Mouse (Mus musculus) intestine, postnatal 0 days (tissue): ENCODE results near the gene Slc22a21. TPM values are rescaled to one million over a fixed set of nuclear protein-coding genes. Genes with fewer than 3 reads are reported as not detected.

Experiments
- ATAC-seq: fragments of 200-750 bp; cut with Nextera tagmentation; 2 replicates; pipeline ENCODE4 v1.8.0; 2017; ENCODE audit warnings: mild to moderate bottlenecking, moderate TSS enrichment, moderate library complexity
- H3K27ac ChIP-seq: fragments of 300-500 bp; sonication (generic); 2 replicates; pipeline ENCODE4 v1.5.1; 2014; ENCODE audit warnings: mild to moderate bottlenecking, low read depth, low read length, moderate library complexity
- H3K27me3 ChIP-seq: fragments of 300-500 bp; sonication (generic); replicated peaks from 2 replicates; pipeline ENCODE4 v1.6.1; 2014; ENCODE audit warnings: low read length, mixed read lengths; ENCODE audit not compliant: control insufficient read depth, insufficient read depth
- H3K36me3 ChIP-seq: fragments of 300-500 bp; sonication (generic); 2 replicates; pipeline ENCODE4 v1.6.1; 2014; ENCODE audit warnings: mild to moderate bottlenecking, moderate library complexity; ENCODE audit not compliant: control insufficient read depth, insufficient read depth
- H3K4me1 ChIP-seq: fragments of 300-500 bp; sonication (generic); replicated peaks from 2 replicates; pipeline ENCODE4 v1.6.1; 2014; ENCODE audit warnings: antibody characterized with exemption, low read length, mixed read lengths; ENCODE audit not compliant: control insufficient read depth, insufficient read depth
- H3K4me2 ChIP-seq: fragments of 300-500 bp; sonication (generic); replicated peaks from 2 replicates; pipeline ENCODE4 v1.6.1; 2014; ENCODE audit warnings: low read depth, mild to moderate bottlenecking, moderate library complexity
- H3K4me3 ChIP-seq: fragments of 300-500 bp; sonication (generic); 2 replicates; pipeline ENCODE4 v1.5.1; 2014; ENCODE audit warnings: low read depth, low read length
- H3K9ac ChIP-seq: fragments of 300-500 bp; sonication (generic); 2 replicates; pipeline ENCODE4 v1.6.1; 2014; ENCODE audit warnings: mild to moderate bottlenecking, low read depth, low read length
- H3K9me3 ChIP-seq: fragments of 300-500 bp; sonication (generic); 2 replicates; pipeline ENCODE4 v1.6.1; 2016; ENCODE audit warnings: mixed run types; ENCODE audit not compliant: control insufficient read depth
- CTCF ChIP-seq: sonication (generic); IDR thresholded peaks from 2 replicates; pipeline ENCODE4 v1.5.1; 2016; ENCODE audit warnings: low read depth, mild to moderate bottlenecking, control low read depth, antibody characterized with exemption, moderate library complexity
- WGBS: fragments of 180-500 bp; shearing (Covaris S2); extraction: QIAGEN DNeasy Blood & Tissue Kit; methylation state at CpG from one replicate; pipeline ENCODE4 v1.1.7; 2014; 5-methylcytosine and 5-hydroxymethylcytosine counted together
- polyA plus RNA-seq: library from polyadenylated mRNA; unstranded; fragments of >200 nt; fragmentation: Nextera tagmentation; extraction: Ambion mirVana; gene quantifications from 2 replicates; pipeline ENCODE4 v1.2.1, GENCODE M21; 2015

Slc22a21 gene
- polyA plus RNA-seq, 1 experiment from 2014 or later = 6.8 TPM

- Histone ChIP-seq H3K4me3 (no peak overlapping the region), H3K27me3 (no peaks in the 10 kb centered on the region), H3K9me3 (no peaks in the 10 kb centered on the region), H3K4me2 (no peak overlapping the region), H3K9ac (no peak overlapping the region), H3K4me1 (no peaks in the 10 kb centered on the region), H3K27ac (no peak overlapping the region), H3K36me3 (no peaks in the 10 kb centered on the region)
- ATAC-seq = no peak
- TF ChIP-seq CTCF = no peak
- 67% methylated on average over 5 of the region's 5 CpGs for WGBS
These were observed 41.4 kb upstream of the Slc22a21 start for GRCm38 (mm10) chr11:54021396-54022093.

GRCm38 (mm10) chr11:54018893-54019732 is 39.0 kb upstream of the Slc22a21 start:
- Histone ChIP-seq H3K4me1 (no peaks in the 10 kb centered on the region), H3K27me3 (no peaks in the 10 kb centered on the region), H3K4me3 (no peak overlapping the region), H3K9ac (no peak overlapping the region), H3K9me3 (no peaks in the 10 kb centered on the region), H3K27ac (no peak overlapping the region), H3K4me2 (no peak overlapping the region), H3K36me3 (no peaks in the 10 kb centered on the region)
- ATAC-seq = no peak
- 76% methylated on average over 3 of the region's 3 CpGs for WGBS
- TF ChIP-seq CTCF = no peak

- 74% methylated on average over 4 of the region's 4 CpGs for WGBS
- H3K4me1 ChIP-seq = no peaks in the 10 kb centered on the region
- no peak overlapping the region for H3K4me2 ChIP-seq
- ATAC-seq = no peak
- H3K4me3 ChIP-seq = no peak overlapping the region
- no peak overlapping the region for H3K27ac ChIP-seq
- no peak overlapping the region for H3K9ac ChIP-seq
- TF ChIP-seq CTCF = no peak
- H3K9me3 ChIP-seq = no peaks in the 10 kb centered on the region
- no peaks in the 10 kb centered on the region for H3K27me3 ChIP-seq
- H3K36me3 ChIP-seq = no peaks in the 10 kb centered on the region
These were observed 37.5 kb upstream of the Slc22a21 start for GRCm38 (mm10) chr11:54017596-54017995.

DNA sequence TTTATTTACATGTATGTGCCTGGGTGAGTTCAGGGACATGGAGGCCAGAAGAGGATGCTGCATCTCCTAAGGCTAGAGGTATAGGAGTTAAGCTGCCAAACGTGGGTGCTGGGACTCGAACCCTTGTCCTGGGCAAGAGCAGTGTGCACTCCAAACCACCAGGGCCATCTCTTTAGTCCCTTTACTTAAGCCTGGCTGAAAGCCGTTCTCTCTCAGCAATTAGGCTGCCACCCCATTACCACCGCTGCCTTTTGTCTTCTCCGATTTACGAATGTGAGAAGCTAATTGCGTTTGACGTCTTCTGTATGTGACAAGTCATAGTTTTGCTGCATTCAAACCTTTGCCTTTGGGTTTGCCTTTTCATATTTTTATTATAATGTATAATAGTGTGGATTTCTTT is 35.9 kb upstream of the Slc22a21 start:
- 72% methylated on average over 8 of the region's 8 CpGs for WGBS

GRCm38 (mm10) chr11:54012961-54013360 is 32.8 kb upstream of the Slc22a21 start:
- TF ChIP-seq CTCF = no peak
- 85% methylated on average over 5 of the region's 5 CpGs for WGBS
- Histone ChIP-seq H3K4me3 (no peak overlapping the region), H3K4me1 (no peaks in the 10 kb centered on the region), H3K9ac (no peak overlapping the region), H3K4me2 (no peak overlapping the region), H3K9me3 (no peaks in the 10 kb centered on the region), H3K36me3 (no peaks in the 10 kb centered on the region), H3K27me3 (no peaks in the 10 kb centered on the region), H3K27ac (no peak overlapping the region)
- ATAC-seq = no peak

More for the DNA sequence above, 35.9 kb upstream of the Slc22a21 start:
- Histone ChIP-seq H3K27ac (no peak overlapping the region), H3K4me1 (no peaks in the 10 kb centered on the region), H3K27me3 (no peaks in the 10 kb centered on the region), H3K9ac (no peak overlapping the region), H3K9me3 (no peaks in the 10 kb centered on the region), H3K4me2 (no peak overlapping the region), H3K4me3 (no peak overlapping the region), H3K36me3 (no peaks in the 10 kb centered on the region)
- TF ChIP-seq CTCF = no peak
- no peak for ATAC-seq

- H3K4me2 ChIP-seq = no peak overlapping the region
- WGBS = 56% methylated on average over 2 of the region's 2 CpGs
- H3K36me3 ChIP-seq = no peaks in the 10 kb centered on the region
- no peak overlapping the region for H3K4me3 ChIP-seq
- ATAC-seq = no peak
- H3K9me3 ChIP-seq = no peaks in the 10 kb centered on the region
- H3K27ac ChIP-seq = no peak overlapping the region
- no peaks in the 10 kb centered on the region for H3K4me1 ChIP-seq
- TF ChIP-seq CTCF = no peak
- no peaks in the 10 kb centered on the region for H3K27me3 ChIP-seq
- no peak overlapping the region for H3K9ac ChIP-seq
These were observed 31.1 kb upstream of the Slc22a21 start for GRCm38 (mm10) chr11:54011255-54011654.
